Mouse (Mus musculus) small intestine, adult 2 months (tissue): ENCODE results near the gene Ints6.

Source experiments
- CTCF ChIP-seq: fragments of 200-500 bp; IDR thresholded peaks from 2 replicates; pipeline ENCODE4 v1.5.1; 2012; ENCODE audit warnings: low read depth, mild to moderate bottlenecking, control low read depth, inconsistent platforms, low read length, moderate library complexity, mixed read lengths; ENCODE audit not compliant: insufficient replicate concordance, insufficient read length; ENCODE audit errors: extremely low read depth
- POLR2A ChIP-seq: fragments of 200-500 bp; IDR thresholded peaks from 2 replicates; pipeline ENCODE4 v1.6.1; 2012; ENCODE audit warnings: low read depth, mild to moderate bottlenecking, control low read depth, inconsistent platforms, low read length, moderate library complexity

GRCm38 (mm10) chr14:62780520-62781316, 19.7 kb upstream of the Ints6 start:
- no peak for TF ChIP-seq CTCF
- TF ChIP-seq POLR2A, result no peak
